Mouse (Mus musculus) C2C12 (cell line): ENCODE data around the gene Speer4c.

ENCODE experiments used
- CTCF ChIP-seq: IDR thresholded peaks from one replicate; pipeline ENCODE4 v1.5.1; 2011; ENCODE audit not compliant: control insufficient read depth, insufficient read depth, insufficient read length
- MAX ChIP-seq: IDR thresholded peaks from one replicate; pipeline ENCODE4 v1.6.1; 2011; ENCODE audit warnings: mild to moderate bottlenecking, control low read depth

- TF ChIP-seq CTCF (no peak), MAX (no peak)
Observed at GRCm38 (mm10) chr5:15747478-15748255, 33.6 kb upstream of the Speer4c start.
